Mouse (Mus musculus) brain, embryonic 14.5 days (tissue): ENCODE data around the gene Cyp11a1. TPM values are rescaled to one million over a fixed set of nuclear protein-coding genes. Genes with fewer than 3 reads are reported as not detected.
A peak's percentile ranks its signal among the peaks of the same experiment; 100 is the strongest.

ENCODE experiments used
- DNase-seq: peaks from one replicate; pipeline ENCODE4 v3.0.0-alpha.2; 2011; ENCODE audit warnings: low read depth
- CTCF ChIP-seq: fragments of 200-500 bp; IDR thresholded peaks from 2 replicates; pipeline ENCODE4 v1.5.1; 2012; ENCODE audit warnings: inconsistent platforms, mild to moderate bottlenecking, moderate library complexity, borderline replicate concordance; ENCODE audit not compliant: insufficient read depth, insufficient read length; ENCODE audit errors: extremely low read depth
- POLR2A ChIP-seq: fragments of 200-500 bp; IDR thresholded peaks from 2 replicates; pipeline ENCODE4 v1.6.1; 2012; ENCODE audit warnings: mild to moderate bottlenecking, inconsistent platforms, borderline replicate concordance; ENCODE audit not compliant: poor library complexity, insufficient read depth, insufficient read length, severe bottlenecking; ENCODE audit errors: extremely low read depth
- polyA plus RNA-seq: library from polyadenylated mRNA; depleted of rRNA; stranded (reverse); fragments of >200 nt; gene quantifications from 2 replicates; pipeline ENCODE4 v1.2.3, GENCODE M21; 2012

The Cyp11a1 gene
- polyA plus RNA-seq, 1 experiment: 0.66 TPM

DNA sequence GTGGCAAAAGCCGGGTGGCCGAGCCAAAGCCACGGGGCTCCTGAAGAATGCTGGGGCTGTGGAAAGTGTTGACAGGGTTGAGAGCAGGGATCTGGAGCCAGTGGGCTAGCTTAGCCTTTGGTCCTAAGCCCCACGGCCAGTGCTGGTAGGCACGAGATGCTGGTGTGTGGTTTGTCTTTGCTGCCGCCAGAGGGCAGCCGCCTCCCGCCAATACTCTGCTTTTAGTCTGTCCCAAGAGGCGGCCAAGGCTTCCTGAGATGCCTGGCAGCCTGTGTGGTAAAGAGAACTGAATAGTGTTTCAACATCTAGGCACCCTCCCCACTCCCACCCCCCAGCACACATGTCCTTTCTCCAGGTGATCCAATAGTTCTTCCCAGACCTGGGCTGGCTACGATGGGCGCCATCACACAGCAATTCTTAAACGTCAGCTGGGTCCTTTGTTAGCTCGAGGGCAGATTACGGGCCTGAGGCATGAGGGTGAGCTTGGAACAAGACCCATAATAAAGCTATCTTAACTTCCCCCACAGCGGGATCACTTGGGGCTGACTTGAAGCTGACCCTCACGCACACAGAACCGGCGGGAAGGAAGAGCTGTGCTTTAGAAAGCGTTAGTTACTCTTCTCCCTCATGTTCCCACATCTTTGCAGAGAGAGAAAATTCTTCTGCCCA, 32.4 kb downstream of the Cyp11a1 start:
- TF ChIP-seq POLR2A (no peak), CTCF (peak; percentile 98)
- peak; percentile 93 for DNase-seq

DNA sequence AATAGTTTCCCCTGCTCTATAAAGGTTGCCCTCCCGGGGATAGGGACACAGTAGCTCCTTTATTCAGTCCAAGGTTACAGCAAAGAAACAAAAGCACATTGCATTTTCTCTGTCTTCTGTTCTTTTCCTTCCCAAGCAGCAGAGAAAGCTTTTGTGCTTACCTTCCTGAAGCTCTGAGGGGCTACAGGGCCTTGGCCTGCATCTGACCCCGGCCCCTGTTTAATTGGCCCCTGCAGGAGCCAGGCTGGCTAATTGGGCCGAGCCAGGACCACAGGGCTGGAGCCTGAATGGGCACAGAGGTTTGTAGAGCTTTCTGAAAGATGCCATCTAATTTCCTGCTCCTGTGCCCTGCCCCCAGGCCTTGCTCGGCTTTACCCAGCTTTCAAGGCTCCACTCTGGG, 34.8 kb downstream of the Cyp11a1 start:
- DNase-seq: peak; percentile 87
- TF ChIP-seq POLR2A (no peak), CTCF (no peak)

- peak; percentile 48 for DNase-seq
- TF ChIP-seq POLR2A (no peak), CTCF (no peak)
Measured at GRCm38 (mm10) chr9:58042391-58042790, 36.2 kb downstream of the Cyp11a1 start.

GRCm38 (mm10) chr9:58043496-58044017, 37.3 kb downstream of the Cyp11a1 start:
- peak; percentile 37 for DNase-seq
- no peak for TF ChIP-seq POLR2A

- DNase-seq: peak; percentile 94
- no peak for TF ChIP-seq CTCF
- TF ChIP-seq POLR2A: no peak
Measured at GRCm38 (mm10) chr9:58044828-58045227, 38.6 kb downstream of the Cyp11a1 start.

DNA sequence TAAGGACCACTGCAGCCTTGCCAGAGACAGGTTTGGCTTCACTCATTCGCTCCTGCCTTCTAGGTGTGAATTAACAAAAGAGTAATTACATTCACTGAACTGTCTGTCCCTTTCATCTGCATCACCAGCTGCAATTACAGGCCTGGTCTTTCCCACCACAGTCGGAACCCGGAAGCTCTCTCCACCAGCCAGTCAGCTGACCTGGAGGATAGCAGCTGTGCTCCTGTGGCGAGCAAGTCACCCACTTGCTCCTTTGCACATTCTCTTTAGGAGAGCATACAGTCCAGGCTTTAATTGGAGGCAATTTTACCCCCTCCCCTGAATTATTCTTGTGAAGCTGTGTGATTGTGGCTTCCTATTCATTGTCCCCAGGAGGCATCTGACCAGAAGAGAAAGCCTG, 39.4 kb downstream of the Cyp11a1 start:
- peak; percentile 84 for DNase-seq
- TF ChIP-seq POLR2A: no peak
- no peak for TF ChIP-seq CTCF

DNA sequence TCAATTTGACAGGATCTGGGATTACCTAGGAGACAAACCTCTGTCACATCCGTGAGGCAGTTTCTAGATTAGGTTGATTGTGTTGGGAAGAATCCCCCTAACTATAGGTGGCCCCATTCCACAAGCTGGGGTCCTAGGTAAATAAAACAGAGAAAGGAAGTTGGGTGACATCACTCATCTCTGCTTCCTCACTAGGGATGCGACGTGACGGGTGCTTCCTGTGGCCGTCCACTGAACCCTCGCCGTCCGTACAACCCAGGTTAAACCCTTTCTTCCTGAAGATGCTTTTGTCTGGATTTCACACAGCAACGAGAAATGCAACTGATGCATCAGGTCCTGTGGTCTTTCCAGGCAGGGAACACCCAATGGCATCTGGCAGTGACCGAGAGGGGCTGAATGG, 40.9 kb downstream of the Cyp11a1 start:
- TF ChIP-seq CTCF (no peak), POLR2A (no peak)
- no peak for DNase-seq

- DNase-seq: peak; percentile 96
- TF ChIP-seq POLR2A: no peak
- TF ChIP-seq CTCF: no peak
Measured at GRCm38 (mm10) chr9:58048621-58049020, 42.4 kb downstream of the Cyp11a1 start.

DNA sequence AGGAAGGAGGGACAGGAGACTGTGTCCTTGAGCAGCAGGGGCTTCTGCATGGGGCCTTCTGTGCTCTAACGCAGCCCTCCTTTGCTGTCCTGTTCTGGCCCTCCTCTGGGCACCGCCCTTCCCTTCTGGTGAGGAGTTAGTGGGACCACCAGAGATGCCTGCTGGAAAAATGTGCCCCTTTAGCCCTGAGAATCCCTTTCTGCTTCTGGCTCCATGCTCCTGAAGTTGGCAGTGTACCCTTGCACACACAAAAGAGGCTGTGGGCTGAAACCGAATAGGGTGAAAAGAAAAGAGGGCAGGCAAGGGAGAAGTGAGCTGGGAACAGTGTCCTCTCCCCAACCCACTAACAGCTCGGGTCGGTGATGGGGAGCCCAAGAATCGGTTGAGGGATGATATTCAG, 43.0 kb downstream of the Cyp11a1 start:
- DNase-seq: peak; percentile 85
- TF ChIP-seq CTCF: no peak
- TF ChIP-seq POLR2A: no peak

DNA sequence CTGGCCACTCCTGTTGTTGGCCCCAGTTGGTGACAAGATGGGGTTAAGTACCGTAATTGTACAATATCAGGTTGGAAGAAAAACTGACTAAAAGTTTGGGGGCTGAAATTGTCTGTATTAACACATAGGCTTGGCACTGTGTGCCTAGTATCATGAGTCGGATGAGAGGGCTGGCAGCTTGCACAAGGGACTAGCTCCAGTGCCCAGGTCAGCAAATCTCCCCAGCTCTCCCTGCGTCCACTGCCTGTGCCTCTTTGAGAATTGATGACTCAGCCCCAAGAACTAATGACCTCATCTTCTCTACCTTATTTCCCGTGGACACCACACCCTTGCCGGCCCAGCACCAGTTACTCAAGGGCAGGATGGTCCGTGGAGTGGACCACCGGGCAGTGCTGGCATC, 43.6 kb downstream of the Cyp11a1 start:
- TF ChIP-seq CTCF (no peak), POLR2A (no peak)
- no peak for DNase-seq

GRCm38 (mm10) chr9:58051937-58052336, 45.7 kb downstream of the Cyp11a1 start:
- peak; percentile 76 for DNase-seq
- no peak for TF ChIP-seq POLR2A
- TF ChIP-seq CTCF: peak; percentile 52; the same call in 1 of the 2 replicates

DNA sequence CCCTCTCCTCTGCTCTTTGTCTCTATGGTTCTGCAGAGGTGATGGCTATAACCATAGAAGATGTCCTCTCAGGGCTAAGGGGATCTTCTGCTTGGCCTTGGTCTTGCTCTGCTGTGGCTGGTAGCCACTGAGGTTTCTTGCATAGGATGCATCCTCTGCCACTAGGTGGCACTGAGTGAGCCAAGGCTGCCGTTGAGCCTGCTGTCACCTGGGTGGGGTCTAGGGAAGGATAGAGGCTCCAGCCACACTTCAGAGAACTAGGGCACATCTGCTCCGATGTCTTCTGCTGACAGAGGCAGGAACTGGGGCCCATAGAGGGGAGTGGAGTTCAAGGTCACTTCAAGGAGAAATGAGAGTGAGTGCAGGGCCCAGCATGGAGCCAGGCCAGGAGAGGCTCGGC, 46.9 kb downstream of the Cyp11a1 start:
- TF ChIP-seq POLR2A (no peak), CTCF (peak; percentile 84)

GRCm38 (mm10) chr9:58053544-58053943, 47.3 kb downstream of the Cyp11a1 start:
- TF ChIP-seq POLR2A (no peak), CTCF (no peak)
- DNase-seq: no peak

More for the DNA sequence above, 46.9 kb downstream of the Cyp11a1 start:
- peak; percentile 86 for DNase-seq
